Comparison of ENCODE assay signal across 8 mouse cellular contexts in the genomic region with DNA sequence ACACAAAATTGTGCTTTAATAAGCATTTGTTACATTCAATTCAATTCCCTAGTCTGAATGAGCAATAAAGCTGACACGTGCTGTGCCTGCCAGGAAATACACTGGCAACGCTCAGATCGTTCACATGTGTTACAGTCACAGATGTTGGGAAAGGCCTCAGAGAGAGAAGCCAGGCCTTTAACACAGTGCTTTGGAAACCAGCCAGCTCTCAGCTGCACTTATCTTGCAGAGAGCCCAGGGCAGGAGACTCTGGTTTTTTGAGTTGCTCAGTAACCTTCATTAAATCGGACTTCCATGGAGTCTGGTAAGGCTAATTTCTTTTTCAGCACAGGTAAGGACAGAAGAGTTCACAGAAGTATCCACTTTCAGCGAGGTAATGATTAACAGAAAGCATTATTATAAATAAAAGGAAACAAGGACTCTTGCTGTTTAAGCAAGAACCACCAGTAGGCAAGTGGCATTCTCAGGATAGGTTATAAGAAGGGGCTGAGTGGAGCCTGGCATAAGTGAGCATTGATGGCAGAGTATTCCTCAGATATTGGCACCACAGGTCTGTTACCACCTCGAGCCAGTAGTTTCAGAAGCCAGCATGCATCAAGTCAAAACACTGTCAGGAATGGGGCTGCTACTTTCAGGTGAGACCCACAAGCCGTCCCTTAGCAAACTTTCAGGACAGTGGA.
DNase-seq lines count a peak whose midpoint lies in the region; ATAC-seq and TF ChIP-seq lines count a peak whose summit lies in the region.

No protein-coding gene starts in this region.

- no peaks in the 10 kb centered on the region for H3K9me3 ChIP-seq in hindbrain, embryonic 13.5 days
- no peaks in the 10 kb centered on the region for H3K9me3 ChIP-seq in limb, embryonic 11.5 days (ENCODE audit: control insufficient read depth, low read length)

- H3K4me2 ChIP-seq in hindbrain, embryonic 13.5 days, result no peak overlapping the region
- no peak overlapping the region for H3K4me2 ChIP-seq in limb, embryonic 11.5 days (ENCODE audit: low read depth, severe bottlenecking)

- peaks cover 13% of the 10 kb centered on the region for H3K4me1 ChIP-seq in hindbrain, embryonic 13.5 days (replicated peaks)
- no peaks in the 10 kb centered on the region for H3K4me1 ChIP-seq in limb, embryonic 11.5 days (ENCODE audit: control insufficient read depth, insufficient read depth, low read length)

- intact Hi-C loops in gastrocnemius, adult 2 months (cut with DNase I), result no loop called here

- H3K27ac ChIP-seq in gastrocnemius, adult 2 months, result no peak overlapping the region
- H3K27ac ChIP-seq in hindbrain, embryonic 13.5 days, result peak overlapping the region; percentile 42
- H3K27ac ChIP-seq in limb, embryonic 11.5 days (replicated peaks; ENCODE audit: low read depth, low read length), result peak overlapping the region; percentile 38; the same call in 1 of the 2 replicates

- peak; percentile 83 to 86 for DNase-seq in cerebellum, postnatal 10 days
- peak; percentile 40 for DNase-seq in adrenal gland, adult 2 months
- peak; percentile 62 for DNase-seq in gastrocnemius, adult 2 months
- peak; percentile 77 for DNase-seq in limb, embryonic 11.5 days (ENCODE audit: low spot score)
- peak; percentile 18 for DNase-seq in ovary, postnatal 10 days (ENCODE audit: low spot score)
- DNase-seq in cerebellum, postnatal 36 days, result no peak

- no peak for TF ChIP-seq CTCF in gastrocnemius, adult 2 months (IDR thresholded peaks at IDR 0.05)

- H3K27me3 ChIP-seq in hindbrain, embryonic 13.5 days, result no peaks in the 10 kb centered on the region
- H3K27me3 ChIP-seq in limb, embryonic 11.5 days (ENCODE audit: control insufficient read depth, insufficient read depth, low read length), result no peaks in the 10 kb centered on the region

- no peak for ATAC-seq in cerebellum, adult (ENCODE audit: insufficient number of reproducible peaks, low FRiP score, low TSS enrichment)
- ATAC-seq in hindbrain, embryonic 13.5 days (ENCODE audit: low FRiP score), result peak; percentile 96
- peak; percentile 93 for ATAC-seq in limb, embryonic 11.5 days (ENCODE audit: insufficient number of reproducible peaks, low FRiP score, low TSS enrichment, low read depth)

- no peak overlapping the region for H3K4me3 ChIP-seq in gastrocnemius, adult 2 months
- no peak overlapping the region for H3K4me3 ChIP-seq in hindbrain, embryonic 13.5 days
- H3K4me3 ChIP-seq in limb, embryonic 11.5 days (ENCODE audit: low read depth, low read length), result no peak overlapping the region

- 42% methylated on average over 7 of the region's 7 CpGs for WGBS in hindbrain, embryonic 13.5 days
- 31% methylated on average over 7 of the region's 7 CpGs for WGBS in limb, embryonic 11.5 days

- H3K9ac ChIP-seq in hindbrain, embryonic 13.5 days, result no peak overlapping the region
- no peak overlapping the region for H3K9ac ChIP-seq in limb, embryonic 11.5 days (ENCODE audit: low read length)

- H3K36me3 ChIP-seq in hindbrain, embryonic 13.5 days, result no peaks in the 10 kb centered on the region
- no peaks in the 10 kb centered on the region for H3K36me3 ChIP-seq in limb, embryonic 11.5 days (ENCODE audit: control insufficient read depth, insufficient read depth, low read length)

Comparison
In these comparisons a context has a peak if more than half of its experiments do, and no peak if none do; other contexts are left out.
1. DNase-seq: peak in cerebellum, postnatal 10 days (2 of 2), adrenal gland, adult 2 months (single experiment), gastrocnemius, adult 2 months (single experiment), limb, embryonic 11.5 days (single experiment) and ovary, postnatal 10 days (single experiment); none in cerebellum, postnatal 36 days (0 of 2).